Mouse (Mus musculus) ES-E14 (cell line): ENCODE measurements around the gene 2610528J11Rik.

Source experiments
- ZC3H11A ChIP-seq: IDR thresholded peaks from 2 replicates; pipeline ENCODE4 v1.6.1; 2012; ENCODE audit warnings: low read depth, mild to moderate bottlenecking, inconsistent platforms, low read length, borderline replicate concordance
- ZNF384 ChIP-seq: IDR thresholded peaks from 2 replicates; pipeline ENCODE4 v1.6.1; 2012; ENCODE audit warnings: low read depth, low read length, inconsistent platforms

GRCm38 (mm10) chr4:118535610-118536009 is 8.8 kb downstream of the 2610528J11Rik start:
- TF ChIP-seq ZNF384 = no peak
- no peak for TF ChIP-seq ZC3H11A
